In genomic region chr4:109657021-109657850, GRCm38 (mm10) we compare ENCODE assay signal across 8 mouse cellular contexts. TPM values are rescaled to one million over a fixed set of nuclear protein-coding genes. Genes with fewer than 3 reads are reported as not detected.
DNase-seq lines count a peak whose midpoint lies in the region; ATAC-seq lines count a peak whose summit lies in the region.

No protein-coding gene starts in this region.

- H3K36me3 ChIP-seq in embryonic facial prominence, embryonic 10.5 days (replicated peaks), result no peaks in the 10 kb centered on the region
- 0 out of 2 replicates have a peak, but pooled peaks cover 6% of the 10 kb centered on the region for H3K36me3 ChIP-seq in heart, embryonic 13.5 days
- no peaks in the 10 kb centered on the region for H3K36me3 ChIP-seq in kidney, embryonic 15.5 days

- H3K9me3 ChIP-seq in embryonic facial prominence, embryonic 10.5 days, result no peaks in the 10 kb centered on the region
- H3K9me3 ChIP-seq in heart, embryonic 13.5 days, result no peaks in the 10 kb centered on the region
- H3K9me3 ChIP-seq in kidney, embryonic 15.5 days (replicated peaks), result no peaks in the 10 kb centered on the region

- H3K4me1 ChIP-seq in embryonic facial prominence, embryonic 10.5 days, result peaks cover 9% of the 10 kb centered on the region
- H3K4me1 ChIP-seq in heart, embryonic 13.5 days, result peaks cover 15% of the 10 kb centered on the region
- H3K4me1 ChIP-seq in kidney, embryonic 15.5 days, result peaks cover 14% of the 10 kb centered on the region

- H3K27me3 ChIP-seq in embryonic facial prominence, embryonic 10.5 days (replicated peaks; ENCODE audit: low read depth, poor library complexity, severe bottlenecking), result peaks cover 98% of the 10 kb centered on the region
- peaks cover 74% of the 10 kb centered on the region for H3K27me3 ChIP-seq in heart, embryonic 13.5 days (replicated peaks)
- peaks cover 80% of the 10 kb centered on the region for H3K27me3 ChIP-seq in kidney, embryonic 15.5 days

- under 1% methylated on average over 52 of the region's 53 CpGs for WGBS in embryonic facial prominence, embryonic 10.5 days
- under 1% methylated on average over 51 of the region's 53 CpGs for WGBS in heart, embryonic 13.5 days
- WGBS in kidney, embryonic 15.5 days, result under 1% methylated on average over 52 of the region's 53 CpGs

- DNase-seq in adrenal gland, adult 18-20 months (ENCODE audit: low spot score in 2 of 2), result peak; percentile 64 to 72
- peak; percentile 72 for DNase-seq in embryonic facial prominence, embryonic 10.5 days (ENCODE audit: low spot score)
- DNase-seq in lung, postnatal 4 days, result peak; percentile 56 to 67
- peak; percentile 57 for DNase-seq in skeletal muscle tissue, adult 2 months (ENCODE audit: low read depth, low spot score)
- DNase-seq in layer of hippocampus, adult 18-20 months (ENCODE audit: low spot score in 2 of 2), result no peak

- ATAC-seq in CD4-positive, CD25-positive, alpha-beta regulatory T cell, adult 4 months, result peak; percentile 58
- ATAC-seq in heart, embryonic 13.5 days (ENCODE audit: extremely low read depth, insufficient number of reproducible peaks, low FRiP score, low TSS enrichment), result peak; percentile 42
- ATAC-seq in kidney, embryonic 15.5 days (replicated peaks; ENCODE audit: low FRiP score), result peak; percentile 88

- peak overlapping the region; percentile 95 for H3K4me2 ChIP-seq in heart, embryonic 13.5 days
- H3K4me2 ChIP-seq in kidney, embryonic 15.5 days, result peak overlapping the region; percentile 61

- no peak overlapping the region; the same call in 1 of the 2 replicates for H3K27ac ChIP-seq in embryonic facial prominence, embryonic 10.5 days (replicated peaks)
- H3K27ac ChIP-seq in heart, embryonic 13.5 days (replicated peaks), result no peak overlapping the region
- no peak overlapping the region for H3K27ac ChIP-seq in kidney, embryonic 15.5 days

- peak overlapping the region; percentile 49 for H3K4me3 ChIP-seq in embryonic facial prominence, embryonic 10.5 days
- peak overlapping the region; percentile 61 for H3K4me3 ChIP-seq in heart, embryonic 13.5 days
- H3K4me3 ChIP-seq in kidney, embryonic 15.5 days (replicated peaks), result peak overlapping the region; percentile 38

- H3K9ac ChIP-seq in heart, embryonic 13.5 days, result peak overlapping the region; percentile 79
- no peak overlapping the region for H3K9ac ChIP-seq in kidney, embryonic 15.5 days

RNA-seq across cellular contexts. Expression of gene Cdkn2c, which starts 9.8 kb away (rescaled TPM):
- polyA plus RNA-seq in CD4-positive, CD25-positive, alpha-beta regulatory T cell, adult 4 months (2017; shearing (Covaris generic)), result 10 to 100 TPM; 13.2 to 17.1 TPM
- 10 to 100 TPM; 55.6 TPM for total RNA-seq in adrenal gland, adult 18-20 months (2021)
- polyA plus RNA-seq in embryonic facial prominence, embryonic 10.5 days (2016; fragmentation: Nextera tagmentation; extraction: Ambion mirVana), result 1.3 and 2.0 TPM in 2 replicates
- 9.9 and 10.0 TPM in 2 replicates for polyA plus RNA-seq in heart, embryonic 13.5 days (2015; fragmentation: Nextera tagmentation; extraction: Ambion mirVana)
- polyA plus RNA-seq in kidney, embryonic 15.5 days (2015; fragmentation: Nextera tagmentation; extraction: Ambion mirVana), result 4.8 and 5.1 TPM in 2 replicates
- 1 to 10 TPM; 3.0 to 3.3 TPM for total RNA-seq in layer of hippocampus, adult 18-20 months (2021)

RNA-seq across cellular contexts. Expression of gene Faf1, which starts 19.2 kb away (rescaled TPM):
- polyA plus RNA-seq in CD4-positive, CD25-positive, alpha-beta regulatory T cell, adult 4 months (2017; shearing (Covaris generic)), result 1 to 10 TPM; 3.2 to 7.3 TPM
- total RNA-seq in adrenal gland, adult 18-20 months (2021), result 10 to 100 TPM; 27.1 to 27.4 TPM
- polyA plus RNA-seq in embryonic facial prominence, embryonic 10.5 days (2016; fragmentation: Nextera tagmentation; extraction: Ambion mirVana), result 27.4 and 29.7 TPM in 2 replicates
- polyA plus RNA-seq in heart, embryonic 13.5 days (2015; fragmentation: Nextera tagmentation; extraction: Ambion mirVana), result 18.3 and 20.4 TPM in 2 replicates
- 21.7 and 22.7 TPM in 2 replicates for polyA plus RNA-seq in kidney, embryonic 15.5 days (2015; fragmentation: Nextera tagmentation; extraction: Ambion mirVana)
- 10 to 100 TPM; 22.2 to 25.0 TPM for total RNA-seq in layer of hippocampus, adult 18-20 months (2021)

Comparison
In these comparisons a context has a peak if more than half of its experiments do, and no peak if none do; other contexts are left out.
1. DNase-seq: peak in adrenal gland, adult 18-20 months (2 of 2), embryonic facial prominence, embryonic 10.5 days (single experiment), lung, postnatal 4 days (2 of 2) and skeletal muscle tissue, adult 2 months (single experiment); none in layer of hippocampus, adult 18-20 months (0 of 2).
2. Peak in every context shown above with its lines, with median percentiles within 50 percentile points of each other: ATAC-seq and H3K4me3 ChIP-seq.